Mouse (Mus musculus) CH12.LX (cell line): ENCODE measurements around the gene Mrtfb. TPM values are rescaled to one million over a fixed set of nuclear protein-coding genes. Genes with fewer than 3 reads are reported as not detected.

Experiments used
- DNase-seq: peaks from one replicate; pipeline ENCODE4 v3.0.0-alpha.2; 2013; ENCODE audit errors: extremely low read depth
- H3K27ac ChIP-seq: 2 replicates; pipeline ENCODE4 v1.5.1; 2012; ENCODE audit warnings: low read depth, mild to moderate bottlenecking, control low read depth, moderate library complexity; ENCODE audit not compliant: insufficient read depth
- H3K27me3 ChIP-seq: replicated peaks from 2 replicates; pipeline ENCODE3; 2012; ENCODE audit warnings: inconsistent platforms
- H3K36me3 ChIP-seq, 2 experiments: replicated peaks in 1 of 2; 2 replicates each; pipeline versions ENCODE3 to v1.6.1; 2012; ENCODE audit warnings: inconsistent platforms in 1 of 2, low read length in 1 of 2, mild to moderate bottlenecking in 1 of 2, mixed read lengths in 1 of 2, moderate library complexity in 1 of 2; ENCODE audit not compliant: control insufficient read depth in 1 of 2, insufficient read depth in 1 of 2
- H3K4me1 ChIP-seq, 2 experiments: 2 replicates each; pipeline ENCODE4 v1.6.1; 2012; ENCODE audit warnings: inconsistent platforms in 1 of 2, moderate library complexity in 1 of 2; ENCODE audit not compliant: insufficient read depth in 2 of 2, control insufficient read depth in 1 of 2
- H3K4me2 ChIP-seq: 2 replicates; pipeline ENCODE4 v1.6.1; 2012; ENCODE audit warnings: low read depth, mild to moderate bottlenecking, control low read depth; ENCODE audit not compliant: poor library complexity, insufficient read depth, severe bottlenecking
- H3K4me3 ChIP-seq, 3 experiments: fragments of 150-350 bp in 1 of 3; sonication (generic) in 1 of 3; replicated peaks in 1 of 3; 2 replicates each; pipeline versions ENCODE3 to v1.5.1; 2011 to 2012; ENCODE audit warnings: low read depth in 2 of 3, low read length in 2 of 3, mild to moderate bottlenecking in 2 of 3, moderate library complexity in 2 of 3, control low read depth in 1 of 3, improper control_type of control experiment in 1 of 3, inconsistent platforms in 1 of 3, mixed read lengths in 1 of 3; ENCODE audit not compliant: poor library complexity in 1 of 3
- H3K79me2 ChIP-seq: replicated peaks from 2 replicates; pipeline ENCODE4 v1.6.1; 2012; ENCODE audit warnings: mild to moderate bottlenecking, moderate library complexity; ENCODE audit not compliant: control insufficient read depth, poor library complexity, insufficient read depth, severe bottlenecking; ENCODE audit errors: extremely low read depth
- H3K9ac ChIP-seq: 2 replicates; pipeline ENCODE4 v1.6.1; 2012; ENCODE audit warnings: low read depth, mild to moderate bottlenecking, control low read depth, moderate library complexity; ENCODE audit not compliant: insufficient read depth
- H3K9me3 ChIP-seq: replicated peaks from 2 replicates; pipeline ENCODE3; 2012; ENCODE audit warnings: low read length, inconsistent platforms, mixed read lengths
- CHD1 ChIP-seq: IDR thresholded peaks from 2 replicates; pipeline ENCODE4 v1.6.1; 2012; ENCODE audit warnings: low read depth, low read length, improper control_type of control experiment, inconsistent platforms
- ELF1 ChIP-seq: IDR thresholded peaks from 2 replicates; pipeline ENCODE4 v1.6.1; 2014; ENCODE audit warnings: low read depth, mild to moderate bottlenecking, inconsistent platforms, low read length, improper control_type of control experiment
- ETS1 ChIP-seq: conservative IDR thresholded peaks from 2 replicates; pipeline ENCODE4 v1.6.1; 2012; ENCODE audit warnings: low read depth, mild to moderate bottlenecking, inconsistent platforms, low read length, improper control_type of control experiment, moderate library complexity
- GABPA ChIP-seq: IDR thresholded peaks from 2 replicates; pipeline ENCODE4 v1.6.1; 2012; ENCODE audit warnings: low read depth, low read length, improper control_type of control experiment, inconsistent platforms; ENCODE audit not compliant: insufficient replicate concordance
- JUN ChIP-seq: IDR thresholded peaks from 2 replicates; pipeline ENCODE4 v1.6.1; 2011; ENCODE audit warnings: low read depth, mild to moderate bottlenecking, low read length, improper control_type of control experiment, moderate library complexity; ENCODE audit not compliant: insufficient read depth
- KAT2A ChIP-seq: IDR thresholded peaks from 2 replicates; pipeline ENCODE4 v1.6.1; 2012; ENCODE audit warnings: low read length, improper control_type of control experiment, inconsistent platforms; ENCODE audit not compliant: insufficient replicate concordance
- MAFK ChIP-seq: IDR thresholded peaks from 2 replicates; pipeline ENCODE4 v1.6.1; 2011; ENCODE audit warnings: low read length, improper control_type of control experiment; ENCODE audit not compliant: insufficient replicate concordance
- MAX ChIP-seq: IDR thresholded peaks from 2 replicates; pipeline ENCODE4 v1.6.1; 2011; ENCODE audit warnings: low read length, improper control_type of control experiment
- MXI1 ChIP-seq: IDR thresholded peaks from 2 replicates; pipeline ENCODE4 v1.6.1; 2011; ENCODE audit warnings: mild to moderate bottlenecking, low read depth, low read length, improper control_type of control experiment
- PAX5 ChIP-seq: IDR thresholded peaks from 2 replicates; pipeline ENCODE4 v1.6.1; 2012; ENCODE audit warnings: low read length, inconsistent platforms, mixed read lengths
- POLR2A ChIP-seq: IDR thresholded peaks from 2 replicates; pipeline ENCODE4 v1.6.1; 2011; ENCODE audit warnings: low read depth, mild to moderate bottlenecking, improper control_type of control experiment, low read length
- POLR2AphosphoS2 ChIP-seq: IDR thresholded peaks from 2 replicates; pipeline ENCODE4 v1.6.1; 2011; ENCODE audit warnings: low read depth, low read length, improper control_type of control experiment
- RAD21 ChIP-seq: IDR thresholded peaks from 2 replicates; pipeline ENCODE4 v1.6.1; 2011; ENCODE audit warnings: low read depth, mild to moderate bottlenecking, low read length, improper control_type of control experiment, moderate library complexity
- RCOR1 ChIP-seq: conservative IDR thresholded peaks from 2 replicates; pipeline ENCODE4 v1.6.1; 2012; ENCODE audit warnings: low read depth, mild to moderate bottlenecking, inconsistent platforms, low read length, improper control_type of control experiment
- SIN3A ChIP-seq: IDR thresholded peaks from 2 replicates; pipeline ENCODE4 v1.6.1; 2012; ENCODE audit warnings: low read length, improper control_type of control experiment, inconsistent platforms
- TCF12 ChIP-seq: IDR thresholded peaks from 2 replicates; pipeline ENCODE4 v1.6.1; 2014; ENCODE audit warnings: low read depth, mild to moderate bottlenecking, inconsistent platforms, low read length, improper control_type of control experiment
- UBTF ChIP-seq: IDR thresholded peaks from 2 replicates; pipeline ENCODE4 v1.6.1; 2012; ENCODE audit warnings: low read depth, mild to moderate bottlenecking, inconsistent platforms, low read length, improper control_type of control experiment, moderate library complexity
- USF1 ChIP-seq: IDR thresholded peaks from 2 replicates; pipeline ENCODE4 v1.6.1; 2014; ENCODE audit warnings: low read depth, mild to moderate bottlenecking, inconsistent platforms, low read length, improper control_type of control experiment
- USF2 ChIP-seq: conservative IDR thresholded peaks from 2 replicates; pipeline ENCODE4 v1.6.1; 2011; ENCODE audit warnings: low read depth, low read length, improper control_type of control experiment
- ZKSCAN1 ChIP-seq: IDR thresholded peaks from 2 replicates; pipeline ENCODE4 v1.6.1; 2012; ENCODE audit warnings: low read depth, inconsistent platforms, low read length, improper control_type of control experiment, borderline replicate concordance
- ZNF384 ChIP-seq: IDR thresholded peaks from 2 replicates; pipeline ENCODE4 v1.6.1; 2012; ENCODE audit warnings: low read depth, low read length, improper control_type of control experiment, inconsistent platforms
- dilution Hi-C: fragments of 300-500 bp; cut with MboI; formaldehyde crosslinking; loops from 2 replicates; pipeline ENCODE4 v1.14.3; 2020; ENCODE audit warnings: low sequenced_read_pairs; ENCODE audit not compliant: extremely low pct_unique_long_range_greater_than_20kb, extremely low pct_ligation_motif_present
- in situ Hi-C: fragments of 300-500 bp; cut with MboI; formaldehyde crosslinking; loops from 3 replicates; pipeline ENCODE4 v1.14.3; 2019; ENCODE audit warnings: low sequenced_read_pairs, low pct_ligation_motif_present, low pct_unique_long_range_greater_than_20kb, mixed read lengths
- polyA plus RNA-seq: library from polyadenylated mRNA; unstranded; fragments of >175 nt; gene quantifications from 2 replicates; pipeline ENCODE4 v1.2.1, GENCODE M21; 2012; ENCODE audit warnings: low read depth; ENCODE audit not compliant: insufficient read length
- total RNA-seq, 2 experiments: library from RNA; depleted of rRNA; stranded (reverse); fragments of 300-350 nt in 1 of 2; fragments of >200 nt in 1 of 2; gene quantifications; 2 replicates each; pipeline ENCODE4 v1.2.3; 2012 to 2014

The Mrtfb gene
- total and polyA plus RNA-seq, 3 experiments: 3.2 to 9.4 (median 4.4) TPM

- dilution Hi-C loops: no loop called here
Measured at GRCm38 (mm10) chr16:13207649-13208048, 48.6 kb upstream of the Mrtfb start.

DNA sequence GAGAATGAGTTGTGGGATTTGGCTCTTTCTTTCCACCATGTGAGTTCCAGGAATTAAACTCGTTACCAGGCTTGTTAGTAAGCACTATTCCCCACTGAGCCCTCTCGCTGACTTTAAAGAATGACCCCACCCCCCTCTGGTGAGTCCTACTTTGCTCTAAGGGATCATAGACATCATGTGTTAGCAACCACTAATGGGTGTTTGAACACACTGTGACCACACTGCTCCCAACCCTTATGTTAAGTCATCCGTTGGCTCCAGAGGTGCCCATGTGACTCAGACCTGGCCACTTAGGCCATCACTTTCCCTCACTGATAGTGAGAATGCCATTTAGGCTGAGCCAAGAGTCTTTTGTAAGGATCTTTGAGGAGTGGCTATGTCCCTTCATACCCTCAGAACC lies 48.2 kb upstream of the Mrtfb start:
- Histone ChIP-seq H3K4me1 (0 out of 4 replicates have a peak, but pooled peaks cover 0 to 3% of the 10 kb centered on the region in 2 experiments), H3K9ac (no peak overlapping the region), H3K4me2 (no peak overlapping the region), H3K36me3 (no peaks in the 10 kb centered on the region), H3K9me3 (no peaks in the 10 kb centered on the region), H3K27ac (no peak overlapping the region), H3K4me3 (no peak overlapping the region), H3K79me2 (no peaks in the 10 kb centered on the region), H3K27me3 (no peaks in the 10 kb centered on the region)
- dilution Hi-C loops: no loop called here
- in situ Hi-C loops: no loop called here
- TF ChIP-seq SIN3A (no peak), RCOR1 (no peak), UBTF (no peak), ELF1 (no peak)
- DNase-seq: no peak

More at GRCm38 (mm10) chr16:13207649-13208048, 48.6 kb upstream of the Mrtfb start:
- Histone ChIP-seq H3K9ac (no peak overlapping the region), H3K9me3 (no peaks in the 10 kb centered on the region), H3K79me2 (no peaks in the 10 kb centered on the region), H3K27me3 (no peaks in the 10 kb centered on the region), H3K4me1 (0 out of 4 replicates have a peak, but pooled peaks cover 0 to 3% of the 10 kb centered on the region in 2 experiments), H3K4me2 (no peak overlapping the region), H3K27ac (no peak overlapping the region), H3K36me3 (no peaks in the 10 kb centered on the region), H3K4me3 (no peak overlapping the region)
- in situ Hi-C loops: no loop called here
- DNase-seq: no peak
- TF ChIP-seq JUN: no peak
- TF ChIP-seq MAX: no peak
- TF ChIP-seq KAT2A: no peak
- TF ChIP-seq MXI1: no peak
- TF ChIP-seq GABPA: no peak
- TF ChIP-seq ETS1: no peak
- no peak for TF ChIP-seq USF2
- no peak for TF ChIP-seq POLR2A
- TF ChIP-seq USF1: no peak
- TF ChIP-seq ZNF384: no peak
- no peak for TF ChIP-seq TCF12
- TF ChIP-seq UBTF: no peak
- no peak for TF ChIP-seq SIN3A
- no peak for TF ChIP-seq RAD21
- TF ChIP-seq ZKSCAN1: no peak
- TF ChIP-seq MAFK: no peak
- no peak for TF ChIP-seq CHD1
- no peak for TF ChIP-seq PAX5
- no peak for TF ChIP-seq POLR2AphosphoS2
